Mouse (Mus musculus) midbrain, embryonic 11.5 days (tissue): ENCODE data around the gene Akap13. TPM values are rescaled to one million over a fixed set of nuclear protein-coding genes. Genes with fewer than 3 reads are reported as not detected.
A peak's percentile ranks its signal among the peaks of the same experiment; 100 is the strongest.

Experiments used
- ATAC-seq: fragments of 200-750 bp; cut with Nextera tagmentation; 2 replicates; pipeline ENCODE4 v1.8.0; 2017; ENCODE audit warnings: moderate TSS enrichment, moderate library complexity; ENCODE audit not compliant: low FRiP score
- DNase-seq: peaks from one replicate; pipeline ENCODE4 v3.0.0; 2015; ENCODE audit warnings: low spot score; ENCODE audit errors: missing footprints
- H3K27ac ChIP-seq: fragments of 300-500 bp; sonication (generic); 2 replicates; pipeline ENCODE4 v1.5.1; 2014; ENCODE audit warnings: low read depth, low read length
- H3K27me3 ChIP-seq: fragments of 300-500 bp; sonication (generic); 2 replicates; pipeline ENCODE4 v1.6.1; 2014; ENCODE audit warnings: mild to moderate bottlenecking, low read length, moderate library complexity, mixed read lengths; ENCODE audit not compliant: control insufficient read depth, insufficient read depth
- H3K36me3 ChIP-seq: fragments of 300-500 bp; sonication (generic); 2 replicates; pipeline ENCODE4 v1.6.1; 2014; ENCODE audit warnings: mild to moderate bottlenecking, low read length, moderate library complexity, mixed read lengths; ENCODE audit not compliant: control insufficient read depth, insufficient read depth
- H3K4me1 ChIP-seq: fragments of 300-500 bp; sonication (generic); 2 replicates; pipeline ENCODE4 v1.6.1; 2014; ENCODE audit warnings: low read length; ENCODE audit not compliant: control insufficient read depth, insufficient read depth
- H3K4me2 ChIP-seq: fragments of 300-500 bp; sonication (generic); 2 replicates; pipeline ENCODE4 v1.6.1; 2014; ENCODE audit warnings: mild to moderate bottlenecking, moderate library complexity
- H3K4me3 ChIP-seq: fragments of 300-500 bp; sonication (generic); 2 replicates; pipeline ENCODE4 v1.5.1; 2014; ENCODE audit warnings: low read depth, low read length
- H3K9ac ChIP-seq: fragments of 300-500 bp; sonication (generic); 2 replicates; pipeline ENCODE4 v1.6.1; 2014; ENCODE audit warnings: low read length
- H3K9me3 ChIP-seq: fragments of 300-500 bp; sonication (generic); 2 replicates; pipeline ENCODE4 v1.6.1; 2016; ENCODE audit warnings: low read length; ENCODE audit not compliant: control insufficient read depth
- WGBS: fragments of 180-500 bp; shearing (Covaris S2); extraction: QIAGEN DNeasy Blood & Tissue Kit; methylation state at CpG from one replicate; pipeline ENCODE4 v1.1.7; 2014; 5-methylcytosine and 5-hydroxymethylcytosine counted together
- polyA plus RNA-seq: library from polyadenylated mRNA; unstranded; fragments of >200 nt; fragmentation: Nextera tagmentation; extraction: Ambion mirVana; gene quantifications from 2 replicates; pipeline ENCODE4 v1.2.1, GENCODE M21; 2014

The Akap13 gene
- polyA plus RNA-seq, 1 experiment from 2014 or later, result 24.3 TPM

GRCm38 (mm10) chr7:75715026-75715425 lies 259.7 kb downstream of the Akap13 start:
- H3K4me3 ChIP-seq, result no peak overlapping the region
- H3K36me3 ChIP-seq, result no peaks in the 10 kb centered on the region
- DNase-seq, result no peak
- 93% methylated on average over 4 of the region's 4 CpGs for WGBS
- no peak overlapping the region for H3K4me2 ChIP-seq
- H3K4me1 ChIP-seq, result no peaks in the 10 kb centered on the region
- no peak overlapping the region for H3K9ac ChIP-seq
- ATAC-seq, result no peak
- H3K27me3 ChIP-seq, result no peaks in the 10 kb centered on the region
- H3K9me3 ChIP-seq, result no peaks in the 10 kb centered on the region
- no peak overlapping the region for H3K27ac ChIP-seq

- H3K36me3 ChIP-seq, result no peaks in the 10 kb centered on the region
- no peak overlapping the region for H3K27ac ChIP-seq
- H3K4me2 ChIP-seq, result no peak overlapping the region
- H3K9me3 ChIP-seq, result no peaks in the 10 kb centered on the region
- no peak for ATAC-seq
- no peaks in the 10 kb centered on the region for H3K27me3 ChIP-seq
- 84% methylated on average over 4 of the region's 4 CpGs for WGBS
- no peak overlapping the region for H3K4me3 ChIP-seq
- no peak overlapping the region for H3K9ac ChIP-seq
- no peaks in the 10 kb centered on the region for H3K4me1 ChIP-seq
- DNase-seq, result peak; percentile 79
Measured at GRCm38 (mm10) chr7:75715939-75716338, 260.6 kb downstream of the Akap13 start.

GRCm38 (mm10) chr7:75717349-75717748 lies 262.0 kb downstream of the Akap13 start:
- H3K9me3 ChIP-seq, result no peaks in the 10 kb centered on the region
- H3K27ac ChIP-seq, result no peak overlapping the region
- H3K9ac ChIP-seq, result no peak overlapping the region
- DNase-seq, result no peak
- H3K4me1 ChIP-seq, result no peaks in the 10 kb centered on the region
- no peak for ATAC-seq
- H3K4me2 ChIP-seq, result no peak overlapping the region
- no peak overlapping the region for H3K4me3 ChIP-seq
- no peaks in the 10 kb centered on the region for H3K36me3 ChIP-seq
- H3K27me3 ChIP-seq, result no peaks in the 10 kb centered on the region

DNA sequence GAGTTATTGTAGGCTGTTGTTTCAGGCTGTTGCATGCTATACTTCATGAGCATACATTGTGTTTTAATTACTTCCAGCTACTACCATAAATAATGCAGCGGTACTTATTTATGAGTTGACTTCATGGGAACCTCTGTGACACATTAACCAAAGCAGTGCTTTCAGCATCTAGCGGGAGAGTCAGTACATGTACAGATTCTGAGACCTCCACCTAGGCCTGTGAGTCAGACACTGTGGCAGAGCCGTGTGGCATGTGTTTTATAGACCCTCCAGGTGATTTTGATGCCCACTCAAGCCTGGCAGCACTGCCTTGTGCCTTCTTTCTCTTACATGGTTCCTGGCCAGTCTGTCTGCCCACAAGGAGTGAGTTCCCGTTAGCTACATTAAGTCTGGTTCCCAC lies 266.0 kb downstream of the Akap13 start:
- Histone ChIP-seq H3K9me3 (no peaks in the 10 kb centered on the region), H3K4me3 (no peak overlapping the region), H3K4me2 (no peak overlapping the region), H3K4me1 (no peaks in the 10 kb centered on the region), H3K36me3 (no peaks in the 10 kb centered on the region), H3K27ac (no peak overlapping the region), H3K9ac (no peak overlapping the region), H3K27me3 (no peaks in the 10 kb centered on the region)
- ATAC-seq (no peak), DNase-seq (peak; percentile 19)
- WGBS, result 90% methylated on average over 4 of the region's 4 CpGs

DNA sequence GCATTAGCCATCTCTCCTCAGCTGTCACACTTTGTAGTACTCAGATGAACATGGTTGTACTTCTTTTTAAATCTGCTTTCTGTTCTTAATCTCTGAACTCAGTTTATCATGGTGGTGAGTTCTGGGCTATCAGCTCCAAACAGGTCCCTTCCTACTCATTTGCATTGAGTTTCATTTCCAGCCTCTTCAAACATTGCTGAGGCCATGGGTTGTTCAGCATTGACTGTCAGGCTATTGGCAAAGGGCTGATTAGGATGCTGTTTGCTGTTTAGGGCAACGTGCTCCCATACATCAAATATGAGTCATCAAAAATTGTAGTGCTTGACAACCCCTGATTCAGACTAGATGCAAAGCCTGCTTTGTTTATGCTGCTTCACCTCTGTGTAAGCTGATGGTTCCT lies 268.7 kb downstream of the Akap13 start:
- 90% methylated on average over 1 of the region's 1 CpGs for WGBS
- H3K36me3 ChIP-seq, result 0 out of 2 replicates have a peak, but pooled peaks cover 3% of the 10 kb centered on the region
- H3K9me3 ChIP-seq, result no peaks in the 10 kb centered on the region
- no peak overlapping the region for H3K4me3 ChIP-seq
- no peak overlapping the region for H3K4me2 ChIP-seq
- DNase-seq (peak; percentile 17), ATAC-seq (no peak)
- no peaks in the 10 kb centered on the region for H3K4me1 ChIP-seq
- H3K27ac ChIP-seq, result no peak overlapping the region
- no peaks in the 10 kb centered on the region for H3K27me3 ChIP-seq
- H3K9ac ChIP-seq, result no peak overlapping the region

GRCm38 (mm10) chr7:75725899-75726298 lies 270.6 kb downstream of the Akap13 start:
- WGBS, result 93% methylated on average over 6 of the region's 6 CpGs

DNA sequence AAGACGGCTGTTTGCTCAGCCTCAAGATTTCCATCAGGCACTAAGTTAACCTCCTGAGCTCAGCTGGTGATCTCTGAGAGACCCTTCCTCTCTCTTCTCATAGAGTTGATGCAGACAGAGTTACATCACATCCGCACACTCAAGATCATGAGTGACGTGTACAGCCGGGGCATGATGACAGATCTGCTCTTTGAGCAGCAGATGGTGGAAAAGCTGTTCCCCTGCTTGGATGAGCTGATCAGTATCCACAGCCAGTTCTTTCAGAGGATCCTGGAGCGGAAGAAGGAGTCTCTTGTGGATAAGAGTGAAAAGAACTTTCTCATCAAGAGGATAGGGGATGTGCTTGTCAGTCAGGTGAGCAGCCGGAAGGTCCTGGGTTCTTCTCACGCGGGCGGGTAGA lies 271.5 kb downstream of the Akap13 start:
- ATAC-seq (no peak), DNase-seq (peak; percentile 14)
- Histone ChIP-seq H3K27ac (no peak overlapping the region), H3K9ac (no peak overlapping the region), H3K4me1 (no peaks in the 10 kb centered on the region), H3K4me3 (no peak overlapping the region), H3K4me2 (no peak overlapping the region), H3K27me3 (no peaks in the 10 kb centered on the region), H3K9me3 (no peaks in the 10 kb centered on the region), H3K36me3 (0 out of 2 replicates have a peak, but pooled peaks cover 7% of the 10 kb centered on the region)
- 95% methylated on average over 9 of the region's 9 CpGs for WGBS

More at GRCm38 (mm10) chr7:75725899-75726298, 270.6 kb downstream of the Akap13 start:
- 0 out of 2 replicates have a peak, but pooled peaks cover 7% of the 10 kb centered on the region for H3K36me3 ChIP-seq
- H3K4me2 ChIP-seq, result no peak overlapping the region
- H3K4me3 ChIP-seq, result no peak overlapping the region
- ATAC-seq, result no peak
- no peaks in the 10 kb centered on the region for H3K4me1 ChIP-seq
- H3K9ac ChIP-seq, result no peak overlapping the region
- no peak overlapping the region for H3K27ac ChIP-seq
- H3K9me3 ChIP-seq, result no peaks in the 10 kb centered on the region
- no peaks in the 10 kb centered on the region for H3K27me3 ChIP-seq
- DNase-seq, result no peak

- 0 out of 2 replicates have a peak, but pooled peaks cover 7% of the 10 kb centered on the region for H3K36me3 ChIP-seq
Measured at GRCm38 (mm10) chr7:75729652-75730051, 274.3 kb downstream of the Akap13 start.

GRCm38 (mm10) chr7:75730216-75730615 lies 274.9 kb downstream of the Akap13 start:
- no peak overlapping the region for H3K4me3 ChIP-seq
- no peak overlapping the region for H3K27ac ChIP-seq
- no peaks in the 10 kb centered on the region for H3K9me3 ChIP-seq
- 91% methylated on average over 12 of the region's 12 CpGs for WGBS
- no peak for ATAC-seq
- H3K27me3 ChIP-seq, result no peaks in the 10 kb centered on the region
- no peak overlapping the region for H3K4me2 ChIP-seq
- no peak overlapping the region for H3K9ac ChIP-seq
- DNase-seq, result peak; percentile 57
- H3K36me3 ChIP-seq, result 0 out of 2 replicates have a peak, but pooled peaks cover 7% of the 10 kb centered on the region
- no peaks in the 10 kb centered on the region for H3K4me1 ChIP-seq

More at GRCm38 (mm10) chr7:75729652-75730051, 274.3 kb downstream of the Akap13 start:
- H3K4me2 ChIP-seq, result no peak overlapping the region
- 95% methylated on average over 7 of the region's 7 CpGs for whole genome bisulfite sequencing
- H3K4me3 ChIP-seq, result no peak overlapping the region
- no peak for DNase-seq
- ATAC-seq, result no peak
- H3K4me1 ChIP-seq, result no peaks in the 10 kb centered on the region
- no peak overlapping the region for H3K27ac ChIP-seq
- no peak overlapping the region for H3K9ac ChIP-seq
- no peaks in the 10 kb centered on the region for H3K27me3 ChIP-seq
- H3K9me3 ChIP-seq, result no peaks in the 10 kb centered on the region
